Mouse (Mus musculus) kidney, embryonic 15.5 days (tissue): ENCODE data around the gene Bcr. TPM values are rescaled to one million over a fixed set of nuclear protein-coding genes. Genes with fewer than 3 reads are reported as not detected.

Experiments used
- polyA plus RNA-seq: library from polyadenylated mRNA; unstranded; fragments of >200 nt; fragmentation: Nextera tagmentation; extraction: Ambion mirVana; gene quantifications from 2 replicates; pipeline ENCODE4 v1.2.1, GENCODE M21; 2015

Gene Bcr
- polyA plus RNA-seq, 1 experiment from 2014 or later: 6.0 TPM

Other genes starting within 250 kb of the Bcr start
- 5.3 and 6.7 TPM in 2 replicates for gene Gnaz, start 93.4 kb upstream of the Bcr start, polyA plus RNA-seq
- gene Rsph14, start 28.0 kb upstream of the Bcr start, polyA plus RNA-seq: not detected in 2 replicates
- gene Rab36, start 23.5 kb upstream of the Bcr start, polyA plus RNA-seq: 9.3 and 12.8 TPM in 2 replicates
- gene Specc1l, start 151.5 kb downstream of the Bcr start, polyA plus RNA-seq: 31.0 and 34.1 TPM in 2 replicates